24 mouse cellular contexts compared by ENCODE assay signal in genomic region chr1:88652682-88653081, GRCm38 (mm10). TPM values are rescaled to one million over a fixed set of nuclear protein-coding genes. Genes with fewer than 3 reads are reported as not detected.
DNase-seq lines count a peak whose midpoint lies in the region; ATAC-seq and TF ChIP-seq lines count a peak whose summit lies in the region.
"Had no signal": no experiment of that assay in that cellular context is flagged by ENCODE, and none has a peak within 500 bp of the region (broad histone marks: within the 10 kb centered on the region; RNA-seq: fewer than 3 reads in every experiment).

No protein-coding gene starts in this region.

- 91% methylated on average over 8 of the region's 8 CpGs for WGBS in lung, adult 2 months
- 92% methylated on average over 8 of the region's 8 CpGs for WGBS in forebrain, postnatal 0 days
- 88% methylated on average over 8 of the region's 8 CpGs for WGBS in heart, embryonic 12.5 days

- no peaks in the 10 kb centered on the region for H3K9me3 ChIP-seq in forebrain, postnatal 0 days (ENCODE audit: low read length)
- H3K9me3 ChIP-seq in heart, embryonic 12.5 days (replicated peaks), result no peaks in the 10 kb centered on the region
- H3K9me3 ChIP-seq: embryonic facial prominence, embryonic 10.5 days; forebrain, embryonic 12.5 days; hindbrain, embryonic 15.5 days; intestine, embryonic 15.5 days; limb, embryonic 15.5 days had no signal

- H3K4me1 ChIP-seq in lung, adult 2 months (ENCODE audit: control insufficient read depth, insufficient read depth, low read length), result no peaks in the 10 kb centered on the region
- H3K4me1 ChIP-seq in forebrain, postnatal 0 days (ENCODE audit: insufficient read depth), result 0 out of 2 replicates have a peak, but pooled peaks cover 3% of the 10 kb centered on the region
- 0 out of 2 replicates have a peak, but pooled peaks cover 4% of the 10 kb centered on the region for H3K4me1 ChIP-seq in heart, embryonic 12.5 days (replicated peaks)
- H3K4me1 ChIP-seq: forebrain, embryonic 12.5 days; intestine, embryonic 15.5 days; limb, embryonic 15.5 days had no signal

- H3K27me3 ChIP-seq in splenic B cell, adult 2 months (ENCODE audit: control insufficient read depth, insufficient read depth, low read length, poor library complexity, severe bottlenecking), result no peaks in the 10 kb centered on the region
- H3K27me3 ChIP-seq in forebrain, postnatal 0 days (ENCODE audit: insufficient read depth, low read length), result no peaks in the 10 kb centered on the region
- H3K27me3 ChIP-seq in heart, embryonic 12.5 days (replicated peaks), result no peaks in the 10 kb centered on the region
- H3K27me3 ChIP-seq: forebrain, embryonic 12.5 days; hindbrain, embryonic 15.5 days; intestine, embryonic 15.5 days; limb, embryonic 15.5 days had no signal

- no peak overlapping the region for H3K9ac ChIP-seq in forebrain, postnatal 0 days
- no peak overlapping the region for H3K9ac ChIP-seq in heart, embryonic 12.5 days
- H3K9ac ChIP-seq: forebrain, embryonic 12.5 days; hindbrain, embryonic 15.5 days; intestine, embryonic 15.5 days; limb, embryonic 15.5 days; lung, embryonic 14.5 days had no signal

- no peaks in the 10 kb centered on the region for H3K36me3 ChIP-seq in splenic B cell, adult 2 months (ENCODE audit: control insufficient read depth, insufficient read depth, low read length, poor library complexity, severe bottlenecking)
- H3K36me3 ChIP-seq in forebrain, postnatal 0 days (ENCODE audit: insufficient read depth), result no peaks in the 10 kb centered on the region
- no peaks in the 10 kb centered on the region for H3K36me3 ChIP-seq in heart, embryonic 12.5 days
- H3K36me3 ChIP-seq: embryonic facial prominence, embryonic 10.5 days; forebrain, embryonic 12.5 days; hindbrain, embryonic 15.5 days; intestine, embryonic 15.5 days; limb, embryonic 15.5 days had no signal

- intact Hi-C loops in heart, postnatal 25 days (cut with DNase I), result no loop called here

- no peak overlapping the region for H3K4me2 ChIP-seq in forebrain, postnatal 0 days (ENCODE audit: low read depth)
- no peak overlapping the region for H3K4me2 ChIP-seq in heart, embryonic 12.5 days
- H3K4me2 ChIP-seq: forebrain, embryonic 12.5 days; heart, embryonic 11.5 days; hindbrain, embryonic 15.5 days; intestine, embryonic 15.5 days; limb, embryonic 15.5 days; lung, embryonic 14.5 days had no signal

- no peak overlapping the region for H3K4me3 ChIP-seq in lung, adult 2 months (replicated peaks; ENCODE audit: extremely low read depth, low read depth, low read length)
- H3K4me3 ChIP-seq in forebrain, postnatal 0 days (ENCODE audit: low read depth, low read length), result no peak overlapping the region
- no peak overlapping the region for H3K4me3 ChIP-seq in heart, embryonic 12.5 days
- H3K4me3 ChIP-seq: embryonic facial prominence, embryonic 10.5 days; forebrain, embryonic 12.5 days; hindbrain, embryonic 15.5 days; intestine, embryonic 15.5 days; limb, embryonic 15.5 days had no signal

- H3K27ac ChIP-seq in forebrain, postnatal 0 days (ENCODE audit: low read depth, low read length), result no peak overlapping the region
- no peak overlapping the region for H3K27ac ChIP-seq in heart, embryonic 12.5 days (ENCODE audit: poor library complexity, severe bottlenecking)
- H3K27ac ChIP-seq: embryonic facial prominence, embryonic 10.5 days; forebrain, embryonic 12.5 days; hindbrain, embryonic 15.5 days; intestine, embryonic 15.5 days; limb, embryonic 15.5 days had no signal

- no peak for TF ChIP-seq POLR2A in lung, adult 2 months (IDR thresholded peaks at IDR 0.05; ENCODE audit: borderline replicate concordance, extremely low read depth, low read depth, low read length)

- DNase-seq in heart, adult 8-10 months (ENCODE audit: low spot score), result peak; percentile 20
- no peak for DNase-seq in heart, postnatal 25 days (ENCODE audit: low spot score)
- peak; percentile 36 for DNase-seq in lung, postnatal 36 days
- DNase-seq in lung, adult 2 months, result no peak
- DNase-seq in splenic B cell, adult 2 months (ENCODE audit: low read depth, low spot score), result peak; percentile 23
- DNase-seq in forebrain, postnatal 0 days, result no peak
- DNase-seq: adrenal gland, adult 8-10 months; cerebellum, adult 18-20 months; cerebellum, postnatal 36 days; gastrocnemius, postnatal 25 days; heart, postnatal 14 days; lung, embryonic 14.5 days; retina, postnatal 1 day; right cerebral cortex, postnatal 4 days; thymus, postnatal 25 days had no signal

- TF ChIP-seq CTCF in lung, adult 2 months (IDR thresholded peaks at IDR 0.05; ENCODE audit: insufficient read depth, low read length), result no peak
- TF ChIP-seq CTCF in forebrain, postnatal 0 days (IDR thresholded peaks at IDR 0.05; ENCODE audit: low read depth), result no peak

- ATAC-seq in megakaryocyte, adult 5-6 weeks (ENCODE audit: poor library complexity, severe bottlenecking), result peak; percentile 32
- no peak for ATAC-seq in forebrain, postnatal 0 days
- no peak for ATAC-seq in heart, embryonic 12.5 days (ENCODE audit: insufficient number of reproducible peaks, low FRiP score)
- ATAC-seq: intestine, embryonic 15.5 days; midbrain, embryonic 16.5 days had no signal

RNA-seq across cellular contexts. Expression of gene Arl4c, which starts 49.3 kb away (rescaled TPM):
- 1 to 10 TPM; 3.5 to 6.6 (median 4.9) TPM for total RNA-seq in heart, adult 8-10 months (2022)
- total RNA-seq in heart, postnatal 25 days (2021), result 1 to 10 TPM; 6.4 to 6.9 TPM
- 17.6 and 22.1 TPM in 2 replicates for polyA plus RNA-seq in lung, adult 2 months (2012; rRNA removed)
- total RNA-seq in megakaryocyte, adult 5-6 weeks (2015), result 25.3 and 27.4 TPM in 2 replicates
- 36.0 and 39.1 TPM in 2 replicates for total RNA-seq in megakaryocyte, adult 5-6 weeks (2017)
- 95.6 and 106 TPM in 2 replicates for total RNA-seq in forebrain, postnatal 0 days (2014; rRNA removed)
- polyA plus RNA-seq in forebrain, postnatal 0 days (2015; fragmentation: Nextera tagmentation; extraction: Ambion mirVana), result 30.2 and 40.2 TPM in 2 replicates
- 12.1 and 12.6 TPM in 2 replicates for polyA plus RNA-seq in heart, embryonic 12.5 days (2016; fragmentation: Nextera tagmentation; extraction: Ambion mirVana)

Comparison
In these comparisons a context has a peak if more than half of its experiments do, and no peak if none do; other contexts are left out.
1. DNase-seq: peak in heart, adult 8-10 months (single experiment), lung, postnatal 36 days (single experiment) and splenic B cell, adult 2 months (single experiment); none in heart, postnatal 25 days (single experiment), lung, adult 2 months (single experiment) and forebrain, postnatal 0 days (single experiment).